Mouse (Mus musculus): ENCODE data around the gene Olfr1358. TPM values are rescaled to one million over a fixed set of nuclear protein-coding genes. Genes with fewer than 3 reads are reported as not detected.
"Not testable (repeated sequence)": the region's sequence is repeated elsewhere in the genome, so short reads cannot be mapped to it uniquely, and the experiment has no call there.

The Olfr1358 gene
- total RNA-seq, 2 experiments from 2014 or later, result not detected

- TF ChIP-seq CTCF (conservative IDR thresholded peaks at IDR 0.05), result no peak
- Histone ChIP-seq H3K27ac (no peak overlapping the region), H3K4me3 (no peak overlapping the region)
- no peak for DNase-seq (ENCODE audit: low spot score in 2 of 2)
Measured at GRCm38 (mm10) chr10:78502986-78503733, 14.1 kb upstream of the Olfr1358 start.

GRCm38 (mm10) chr10:78519792-78520191 is 2.6 kb downstream of the Olfr1358 start:
- Histone ChIP-seq H3K4me3 (no peak overlapping the region), H3K27ac (no peak overlapping the region)
- no peak for TF ChIP-seq CTCF (conservative IDR thresholded peaks at IDR 0.05)
- no peak for DNase-seq (ENCODE audit: low spot score in 2 of 2)

GRCm38 (mm10) chr10:78520260-78521005 is 3.2 kb downstream of the Olfr1358 start:
- TF ChIP-seq CTCF (conservative IDR thresholded peaks at IDR 0.05), result peak; percentile 64
- no peak overlapping the region for H3K4me3 ChIP-seq
- no peak for DNase-seq (ENCODE audit: low spot score in 2 of 2)
- no peak overlapping the region for H3K27ac ChIP-seq

GRCm38 (mm10) chr10:78525071-78525470 is 7.8 kb downstream of the Olfr1358 start:
- H3K4me3 ChIP-seq; H3K27ac ChIP-seq; DNase-seq (ENCODE audit: low spot score in 2 of 2): not testable (repeated sequence)

GRCm38 (mm10) chr10:78525511-78525910 is 8.3 kb downstream of the Olfr1358 start:
- Histone ChIP-seq H3K27ac (no peak overlapping the region), H3K4me3 (no peak overlapping the region)
- no peak for DNase-seq (ENCODE audit: low spot score in 2 of 2)
- TF ChIP-seq CTCF (conservative IDR thresholded peaks at IDR 0.05), result no peak

GRCm38 (mm10) chr10:78540943-78541342 is 23.7 kb downstream of the Olfr1358 start:
- Histone ChIP-seq H3K4me3 (no peak overlapping the region), H3K27ac (no peak overlapping the region)
- peak; percentile 62 for TF ChIP-seq CTCF (conservative IDR thresholded peaks at IDR 0.05)
- DNase-seq (ENCODE audit: low spot score in 2 of 2), result no peak

- TF ChIP-seq CTCF (conservative IDR thresholded peaks at IDR 0.05), result no peak
- Histone ChIP-seq H3K27ac (no peak overlapping the region), H3K4me3 (no peak overlapping the region)
- DNase-seq (ENCODE audit: low spot score in 2 of 2), result no peak
Measured at GRCm38 (mm10) chr10:78565070-78565469, 47.8 kb downstream of the Olfr1358 start.

GRCm38 (mm10) chr10:78569191-78569590 is 52.0 kb downstream of the Olfr1358 start:
- H3K27ac ChIP-seq, result no peak overlapping the region
- no peak overlapping the region for H3K4me3 ChIP-seq
- TF ChIP-seq CTCF (conservative IDR thresholded peaks at IDR 0.05), result no peak
- DNase-seq (ENCODE audit: low spot score in 2 of 2), result no peak

- no peak for DNase-seq (ENCODE audit: low spot score in 2 of 2)
- TF ChIP-seq CTCF (conservative IDR thresholded peaks at IDR 0.05), result no peak
- Histone ChIP-seq H3K4me3 (no peak overlapping the region), H3K27ac (no peak overlapping the region)
Measured at GRCm38 (mm10) chr10:78569686-78570085, 52.5 kb downstream of the Olfr1358 start.

Small RNA genes lying within 50 kb of the gene (microRNA-seq; reads per million reads assigned to microRNA genes)
- gene Gm27541, result 0 reads per million in 2 experiments

Other genes with a start within 250 kb of the Olfr1358 start
- 100 to 1,000 TPM; 207 to 216 TPM for gene Agpat3, start 164.9 kb upstream of the Olfr1358 start, total RNA-seq (2021)
- 100 to 1,000 TPM; 352 to 358 TPM for gene Rrp1, start 104.4 kb upstream of the Olfr1358 start, total RNA-seq (2021)
- 10 to 100 TPM; 29.9 to 34.9 TPM for gene Cstb, start 91.8 kb upstream of the Olfr1358 start, total RNA-seq (2021)
- gene Pdxk, start 52.5 kb upstream of the Olfr1358 start, total RNA-seq (2021), result 10 to 100 TPM; 95.6 to 96.1 TPM
- 10 to 100 TPM; 27.8 to 30.2 TPM for gene Ilvbl, start 56.9 kb downstream of the Olfr1358 start, total RNA-seq (2021)
- 1 to 10 TPM; 6.3 TPM for gene Syde1, start 74.5 kb downstream of the Olfr1358 start, total RNA-seq (2021)
- not detected for gene Olfr1357, start 100.6 kb downstream of the Olfr1358 start, total RNA-seq (2021)
- gene Casp14, start 200.9 kb downstream of the Olfr1358 start, total RNA-seq (2021), result not detected
- gene Ccdc105, start 235.6 kb downstream of the Olfr1358 start, total RNA-seq (2021), result under 1 TPM; 0.81 to 0.84 TPM